8 mouse cellular contexts compared by ENCODE assay signal in the genomic region with DNA sequence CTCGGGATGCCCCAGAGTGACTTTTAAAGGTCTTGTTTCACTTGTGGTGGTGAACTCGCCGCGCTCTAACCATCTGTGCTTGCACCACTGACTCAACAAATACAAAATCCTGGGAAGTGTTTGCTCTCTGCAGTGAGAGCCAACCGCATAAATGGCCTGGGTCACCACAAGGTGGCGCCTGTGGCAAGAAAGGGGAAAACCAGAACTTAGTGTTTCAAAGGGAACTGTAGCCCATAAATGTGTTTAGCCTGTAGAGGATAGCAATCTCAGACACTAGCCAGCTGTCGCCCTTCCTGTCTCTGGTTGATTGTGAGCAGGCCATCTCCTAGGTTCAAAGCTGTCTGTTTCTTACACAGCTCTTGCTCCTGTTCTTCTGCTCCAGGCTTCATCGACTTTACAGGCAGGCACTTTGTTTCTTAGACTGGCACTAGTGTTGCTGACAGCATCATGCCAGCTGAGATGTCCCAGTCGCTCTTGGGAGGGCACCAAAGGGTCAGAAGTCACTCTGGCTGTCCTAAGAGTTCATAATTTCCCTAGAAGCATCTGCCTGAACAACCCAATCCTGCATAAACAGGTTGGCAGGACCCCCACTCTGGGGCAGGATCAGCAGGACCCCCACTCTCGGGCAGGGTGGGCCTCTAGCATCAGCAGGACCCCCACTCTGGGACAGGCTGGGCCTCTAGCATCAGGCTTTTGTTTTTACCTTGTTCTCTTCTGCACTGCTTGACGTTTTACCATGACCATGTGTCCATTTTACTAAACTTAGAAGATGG. TPM values are rescaled to one million over a fixed set of nuclear protein-coding genes. Genes with fewer than 3 reads are reported as not detected.
DNase-seq lines count a peak whose midpoint lies in the region; ATAC-seq lines count a peak whose summit lies in the region.

No protein-coding gene starts in this region.

- peaks cover 3% of the 10 kb centered on the region for H3K4me1 ChIP-seq in forebrain, embryonic 12.5 days
- H3K4me1 ChIP-seq in liver, embryonic 16.5 days (ENCODE audit: control insufficient read depth, low read depth, low read length), result no peaks in the 10 kb centered on the region
- no peaks in the 10 kb centered on the region for H3K4me1 ChIP-seq in neural tube, embryonic 14.5 days (ENCODE audit: control insufficient read depth, insufficient read depth, low read length)

- DNase-seq in CD4-positive, CD25-positive, alpha-beta regulatory T cell, adult 2 months (ENCODE audit: low read depth, low spot score), result peak; percentile 77
- DNase-seq in c-Kit-positive CD71-negative TER-119-negative erythroid progenitor cells, embryonic 14.5 days (ENCODE audit: low read depth), result peak; percentile 41
- DNase-seq in heart, postnatal 10 days, result peak; percentile 86 to 91
- DNase-seq in kidney, postnatal 36 days, result peak; percentile 79 to 93
- DNase-seq in telencephalon, adult 2 months (ENCODE audit: low read depth, low spot score), result peak; percentile 54

- ATAC-seq in forebrain, embryonic 12.5 days (ENCODE audit: low FRiP score), result peak; percentile 79
- ATAC-seq in liver, embryonic 16.5 days (ENCODE audit: low read depth), result peak; percentile 35; the same call in 1 of the 2 replicates
- peak; percentile 76 for ATAC-seq in neural tube, embryonic 14.5 days (ENCODE audit: low read depth)

- peaks cover 77% of the 10 kb centered on the region for H3K36me3 ChIP-seq in forebrain, embryonic 12.5 days (replicated peaks)
- H3K36me3 ChIP-seq in liver, embryonic 16.5 days (ENCODE audit: control insufficient read depth, insufficient read depth), result peaks cover 3% of the 10 kb centered on the region
- H3K36me3 ChIP-seq in neural tube, embryonic 14.5 days (ENCODE audit: control insufficient read depth, insufficient read depth, low read length), result peaks cover 39% of the 10 kb centered on the region

- intact Hi-C loops in heart, postnatal 10 days (cut with DNase I), result loop anchor here (1.0 kb wide), 1 partner anchor 76 kb away; no protein-coding TSS in a partner anchor

- H3K4me3 ChIP-seq in forebrain, embryonic 12.5 days (replicated peaks), result no peak overlapping the region
- no peak overlapping the region for H3K4me3 ChIP-seq in liver, embryonic 16.5 days (ENCODE audit: low read depth, low read length)
- no peak overlapping the region for H3K4me3 ChIP-seq in neural tube, embryonic 14.5 days (ENCODE audit: low read depth, low read length)

- peak overlapping the region; percentile 1; the same call in 1 of the 2 replicates for H3K9ac ChIP-seq in forebrain, embryonic 12.5 days
- no peak overlapping the region for H3K9ac ChIP-seq in liver, embryonic 16.5 days (ENCODE audit: low read depth, low read length)
- no peak overlapping the region for H3K9ac ChIP-seq in neural tube, embryonic 14.5 days (replicated peaks; ENCODE audit: low read depth, low read length)

- H3K9me3 ChIP-seq in forebrain, embryonic 12.5 days, result no peaks in the 10 kb centered on the region
- H3K9me3 ChIP-seq in liver, embryonic 16.5 days (replicated peaks; ENCODE audit: control insufficient read depth, low read length), result no peaks in the 10 kb centered on the region
- H3K9me3 ChIP-seq in neural tube, embryonic 14.5 days (ENCODE audit: control insufficient read depth, low read length), result no peaks in the 10 kb centered on the region

- peak overlapping the region; percentile 51; the same call in 1 of the 2 replicates for H3K27ac ChIP-seq in forebrain, embryonic 12.5 days
- no peak overlapping the region for H3K27ac ChIP-seq in liver, embryonic 16.5 days (ENCODE audit: low read length)
- no peak overlapping the region for H3K27ac ChIP-seq in neural tube, embryonic 14.5 days (ENCODE audit: low read depth, low read length)

- no peaks in the 10 kb centered on the region for H3K27me3 ChIP-seq in forebrain, embryonic 12.5 days
- no peaks in the 10 kb centered on the region for H3K27me3 ChIP-seq in liver, embryonic 16.5 days (ENCODE audit: control insufficient read depth, insufficient read depth, low read depth, low read length)
- no peaks in the 10 kb centered on the region for H3K27me3 ChIP-seq in neural tube, embryonic 14.5 days (ENCODE audit: control insufficient read depth, insufficient read depth, low read length)

- no peak overlapping the region for H3K4me2 ChIP-seq in forebrain, embryonic 12.5 days
- no peak overlapping the region for H3K4me2 ChIP-seq in liver, embryonic 16.5 days (ENCODE audit: low read depth, low read length)
- no peak overlapping the region for H3K4me2 ChIP-seq in neural tube, embryonic 14.5 days (ENCODE audit: low read depth, low read length)

- 55% methylated on average over 11 of the region's 11 CpGs for WGBS in forebrain, embryonic 12.5 days
- 43% methylated on average over 11 of the region's 11 CpGs for WGBS in liver, embryonic 16.5 days (ENCODE audit: insufficient replicate concordance)
- 56% methylated on average over 11 of the region's 11 CpGs for WGBS in neural tube, embryonic 14.5 days

RNA-seq across cellular contexts. Expression of a gene that starts 13.2 kb away (rescaled TPM):
- 75.4 and 80.1 TPM in 2 replicates for polyA plus RNA-seq in forebrain, embryonic 12.5 days (2016; fragmentation: Nextera tagmentation; extraction: Ambion mirVana)
- total RNA-seq in heart, postnatal 10 days (2021), result 10 to 100 TPM; 14.6 to 15.3 TPM
- polyA plus RNA-seq in liver, embryonic 16.5 days (2015; fragmentation: Nextera tagmentation; extraction: Ambion mirVana), result 6.0 and 6.3 TPM in 2 replicates
- polyA plus RNA-seq in neural tube, embryonic 14.5 days (2014; fragmentation: Nextera tagmentation; extraction: Ambion mirVana), result 51.1 and 57.2 TPM in 2 replicates

RNA-seq across cellular contexts. Expression of a gene that starts 13.4 kb away (rescaled TPM):
- polyA plus RNA-seq in forebrain, embryonic 12.5 days (2016; fragmentation: Nextera tagmentation; extraction: Ambion mirVana), result 0.22 and 0.32 TPM in 2 replicates
- total RNA-seq in heart, postnatal 10 days (2021), result under 1 TPM; 0.10 TPM
- polyA plus RNA-seq in liver, embryonic 16.5 days (2015; fragmentation: Nextera tagmentation; extraction: Ambion mirVana), result 0.04 and 0.11 TPM in 2 replicates
- polyA plus RNA-seq in neural tube, embryonic 14.5 days (2014; fragmentation: Nextera tagmentation; extraction: Ambion mirVana), result 0.21 and 0.35 TPM in 2 replicates

RNA-seq across cellular contexts. Expression of a gene that starts 42.4 kb away (rescaled TPM):
- polyA plus RNA-seq in forebrain, embryonic 12.5 days (2016; fragmentation: Nextera tagmentation; extraction: Ambion mirVana), result 12.6 and 13.5 TPM in 2 replicates
- 1 to 10 TPM; 5.4 to 5.7 TPM for total RNA-seq in heart, postnatal 10 days (2021)
- polyA plus RNA-seq in liver, embryonic 16.5 days (2015; fragmentation: Nextera tagmentation; extraction: Ambion mirVana), result 0.93 and 1.1 TPM in 2 replicates
- polyA plus RNA-seq in neural tube, embryonic 14.5 days (2014; fragmentation: Nextera tagmentation; extraction: Ambion mirVana), result 3.1 and 3.2 TPM in 2 replicates
